Mouse (Mus musculus) inflammation-experienced regulatory T-cells, adult 6 months (primary cell): ENCODE results near the gene Gm20388. TPM values are rescaled to one million over a fixed set of nuclear protein-coding genes. Genes with fewer than 3 reads are reported as not detected.

ENCODE experiments used
- ATAC-seq: one replicate; pipeline ENCODE4 v1.8.0; 2017
- polyA plus RNA-seq, 3 experiments: library from polyadenylated mRNA; unstranded; fragments of 100-300 nt; shearing (Covaris generic); gene quantifications; one replicate each; pipeline ENCODE4 v1.2.1; 2017

The Gm20388 gene
- polyA plus RNA-seq, 3 experiments from 2014 or later = 10.8 to 14.1 (median 11.8) TPM

DNA sequence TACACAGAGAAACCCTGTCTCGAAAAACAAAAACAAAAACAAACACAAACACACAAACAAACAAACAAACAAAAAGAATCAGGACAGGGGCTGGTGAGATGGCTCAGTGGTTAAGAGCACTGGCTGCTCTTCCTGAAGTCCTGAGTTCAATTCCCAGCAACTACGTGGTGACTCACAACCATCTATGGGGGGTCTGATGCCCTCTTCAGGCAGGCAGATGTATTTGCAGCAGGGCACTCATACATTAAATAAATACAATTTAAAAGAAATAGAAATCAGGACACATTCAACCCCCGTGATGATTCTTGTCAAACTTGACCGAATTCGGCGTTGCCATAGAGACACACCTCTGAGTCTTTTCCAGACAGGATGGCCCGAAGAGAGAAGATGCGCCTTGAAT is 296.7 kb downstream of the Gm20388 start:
- ATAC-seq = no peak

DNA sequence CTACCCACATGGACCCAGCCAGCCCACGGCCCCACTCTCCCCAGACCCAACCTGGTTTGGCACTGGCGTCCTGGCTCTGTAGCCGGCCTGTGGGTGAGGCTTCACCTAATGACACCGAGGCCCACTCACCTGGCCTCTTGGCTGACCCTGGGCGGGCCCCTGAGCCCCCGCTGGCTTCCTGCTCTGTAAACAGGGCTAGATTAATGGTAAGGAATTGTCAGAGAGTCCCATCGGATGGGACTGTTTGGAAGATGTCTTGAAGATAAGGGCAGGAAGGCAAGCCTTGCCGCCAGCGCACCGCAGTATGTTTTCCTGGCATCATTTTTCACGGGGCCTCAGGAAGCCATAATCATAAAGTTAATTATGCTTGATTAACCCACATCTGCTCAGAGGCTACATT is 297.5 kb downstream of the Gm20388 start:
- no peak for ATAC-seq

DNA sequence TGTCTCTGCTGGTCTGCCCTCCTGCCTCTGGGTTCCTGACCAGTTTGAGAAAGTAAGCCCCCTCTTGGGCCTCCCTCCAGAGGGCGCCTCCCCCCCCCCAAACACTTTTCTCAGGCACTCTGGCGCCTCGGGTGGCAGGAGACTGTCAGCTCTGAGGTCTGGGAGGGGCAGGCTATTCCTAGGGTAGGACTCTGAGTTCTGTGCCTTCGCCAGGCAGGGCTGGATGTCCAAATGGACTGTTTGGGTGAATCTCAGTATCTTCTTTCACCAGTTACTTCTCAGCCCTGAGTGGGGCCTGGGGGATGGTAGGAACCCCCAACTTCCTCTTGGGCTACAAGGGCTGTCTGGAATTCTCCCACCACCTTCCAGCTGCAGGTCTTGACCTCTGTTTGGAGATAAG is 300.7 kb downstream of the Gm20388 start:
- ATAC-seq = no peak

DNA sequence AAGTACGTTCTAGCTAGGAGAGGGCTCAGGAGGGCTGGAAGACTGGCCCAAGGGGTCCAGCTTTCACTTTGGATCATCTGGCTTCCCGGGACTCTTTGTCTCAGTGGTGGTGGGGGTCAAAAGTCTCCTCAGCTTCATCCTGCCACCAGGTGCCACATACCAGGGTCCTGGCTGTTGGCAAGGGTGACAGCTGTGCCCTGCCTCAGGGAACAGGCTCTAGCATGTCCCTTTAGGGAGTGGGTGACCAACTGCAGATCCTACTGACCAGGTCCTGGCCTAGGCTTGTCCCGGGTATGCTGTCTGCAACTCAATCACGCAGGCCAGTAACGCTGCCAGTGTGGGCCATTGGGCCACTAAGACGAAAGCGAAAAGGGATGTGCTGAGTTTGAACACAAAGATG is 302.0 kb downstream of the Gm20388 start:
- no peak for ATAC-seq

DNA sequence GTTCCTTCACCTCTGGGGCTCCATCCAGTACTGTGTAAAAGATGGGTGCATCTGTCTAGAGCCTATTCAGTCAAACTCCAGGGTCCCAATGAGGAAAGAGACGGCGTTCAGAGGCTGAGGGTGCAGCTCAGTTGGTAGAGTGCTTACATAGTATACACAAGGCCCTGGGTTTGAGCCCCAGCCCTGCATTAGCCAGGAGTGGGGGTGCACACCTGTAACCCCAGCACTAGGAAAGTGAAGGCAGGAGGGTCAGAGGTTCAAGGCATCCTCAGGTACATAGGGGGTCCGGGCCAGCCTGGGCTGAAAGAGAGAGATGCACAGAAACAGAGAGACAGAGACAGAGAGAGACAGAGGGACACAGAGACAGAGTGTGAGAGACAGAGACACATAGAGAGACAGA is 302.6 kb downstream of the Gm20388 start:
- no peak for ATAC-seq

DNA sequence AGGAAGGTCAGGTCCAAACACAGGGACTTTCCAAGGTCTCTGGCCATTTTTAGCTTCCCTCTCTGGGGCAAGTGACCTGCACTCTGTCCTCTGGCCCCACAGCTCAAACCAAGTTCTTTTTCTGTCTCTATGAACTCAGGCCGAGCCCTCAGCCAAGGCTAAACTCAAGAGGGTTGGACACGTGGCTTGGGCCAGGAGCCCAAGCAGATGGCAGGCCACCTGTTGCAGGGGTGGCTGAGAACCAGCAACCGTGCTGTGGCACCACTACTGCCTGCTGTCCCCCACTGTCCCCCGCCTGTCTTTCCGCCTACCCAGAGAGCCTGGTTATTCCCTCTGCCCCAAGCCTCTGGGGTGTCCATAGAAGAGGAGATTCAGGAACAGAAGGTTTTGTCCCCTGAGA is 303.3 kb downstream of the Gm20388 start:
- ATAC-seq = no peak

DNA sequence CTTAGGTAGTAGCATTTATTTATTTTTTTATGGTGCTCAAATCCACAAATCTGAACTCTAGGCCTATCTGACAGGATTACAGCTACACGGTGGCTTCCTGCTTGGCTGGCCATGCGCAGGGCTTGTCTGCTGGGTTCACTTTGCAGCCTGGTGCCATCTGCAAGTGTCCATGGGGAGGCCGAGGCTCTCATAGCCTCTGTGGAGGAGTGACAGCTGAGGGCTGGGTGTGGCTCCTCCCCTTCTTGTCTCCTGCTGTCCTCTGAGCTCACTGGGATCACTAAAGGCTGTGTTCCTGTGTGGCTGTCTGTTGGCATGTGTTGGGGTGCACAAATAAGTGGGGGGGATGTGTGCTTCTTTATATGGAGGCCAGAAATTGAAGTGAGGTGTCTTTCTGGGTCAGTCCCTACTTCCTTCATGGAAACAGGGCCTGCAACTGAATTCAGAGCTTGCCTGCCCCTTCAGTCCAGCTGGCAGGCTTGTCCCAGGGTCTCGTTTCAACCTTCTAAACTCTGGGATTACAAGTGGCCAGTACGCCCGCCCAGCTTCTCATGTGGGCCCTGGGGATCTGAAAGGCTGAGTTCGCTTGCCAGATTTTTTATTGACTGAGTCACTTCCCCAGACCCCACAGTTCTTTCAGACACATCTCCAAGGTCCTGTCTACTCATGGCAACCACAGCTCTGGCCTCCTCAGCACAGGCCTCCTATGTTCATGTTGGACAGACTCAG is 304.9 kb downstream of the Gm20388 start:
- ATAC-seq = no peak

DNA sequence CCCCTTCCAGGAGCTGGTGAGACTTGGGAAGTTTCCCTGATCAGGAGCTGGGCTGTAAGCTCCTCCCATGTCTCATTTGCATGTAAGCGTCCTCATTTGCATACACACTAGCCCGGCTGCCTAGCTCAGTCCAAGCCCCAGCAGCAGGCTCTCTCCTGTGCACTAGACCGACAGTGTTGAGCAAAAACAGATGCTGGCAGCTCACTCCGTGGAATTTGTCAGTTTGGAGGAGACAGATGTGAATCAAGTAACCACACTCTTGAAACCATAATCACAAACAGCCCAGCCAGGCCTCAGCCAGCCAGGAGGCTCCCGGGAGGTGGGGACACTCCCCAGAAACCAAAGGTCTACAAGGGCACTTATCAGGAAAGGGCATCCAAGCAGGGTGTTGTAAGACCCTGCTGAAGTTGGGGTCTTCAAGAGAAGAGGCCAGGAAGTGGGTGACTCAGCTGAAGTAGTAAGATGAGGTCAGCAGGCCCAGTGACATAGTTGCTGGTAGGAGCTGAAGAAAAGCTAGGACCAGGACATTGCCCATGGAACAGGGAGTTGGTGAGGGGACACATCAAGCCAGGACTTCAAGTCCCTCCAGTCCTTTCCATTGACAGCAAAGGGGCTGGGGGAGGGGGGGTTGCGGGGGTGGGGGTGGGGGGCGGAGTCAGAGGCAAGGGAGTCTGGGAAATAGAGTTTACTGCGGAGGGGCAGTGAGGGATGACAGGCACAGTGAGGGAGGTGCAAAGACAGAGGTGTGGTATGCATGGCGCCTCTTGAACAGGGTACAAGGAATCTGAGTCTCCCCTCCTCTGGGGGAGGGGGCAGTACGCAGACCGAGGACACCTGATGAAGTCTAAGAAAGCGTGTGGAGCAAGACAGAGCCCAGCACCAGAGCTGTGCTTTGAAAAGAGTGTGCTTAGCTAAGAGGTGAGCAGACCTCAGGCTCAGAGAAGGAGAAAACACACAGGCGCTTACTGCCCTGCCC is 306.5 kb downstream of the Gm20388 start:
- ATAC-seq = no peak

DNA sequence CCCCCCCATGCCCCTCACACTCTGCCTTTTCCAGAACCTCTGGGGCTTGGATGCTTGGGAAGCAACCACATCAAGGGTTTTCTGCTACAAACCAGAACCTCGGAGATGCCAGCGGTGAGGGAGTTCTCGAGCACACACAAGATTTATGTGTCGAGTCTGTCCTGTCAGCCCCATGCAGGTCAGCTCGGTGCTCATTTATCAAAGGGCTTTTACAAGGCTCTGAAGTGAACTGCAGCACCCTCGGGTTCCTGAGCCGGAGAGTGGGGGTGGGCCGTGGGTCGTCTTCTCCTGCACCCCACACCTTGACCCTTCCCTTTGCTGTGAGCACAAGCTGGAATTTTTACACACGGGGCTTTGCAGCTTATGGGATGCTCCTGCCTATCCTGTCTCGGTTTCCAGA is 311.9 kb downstream of the Gm20388 start:
- ATAC-seq = no peak

DNA sequence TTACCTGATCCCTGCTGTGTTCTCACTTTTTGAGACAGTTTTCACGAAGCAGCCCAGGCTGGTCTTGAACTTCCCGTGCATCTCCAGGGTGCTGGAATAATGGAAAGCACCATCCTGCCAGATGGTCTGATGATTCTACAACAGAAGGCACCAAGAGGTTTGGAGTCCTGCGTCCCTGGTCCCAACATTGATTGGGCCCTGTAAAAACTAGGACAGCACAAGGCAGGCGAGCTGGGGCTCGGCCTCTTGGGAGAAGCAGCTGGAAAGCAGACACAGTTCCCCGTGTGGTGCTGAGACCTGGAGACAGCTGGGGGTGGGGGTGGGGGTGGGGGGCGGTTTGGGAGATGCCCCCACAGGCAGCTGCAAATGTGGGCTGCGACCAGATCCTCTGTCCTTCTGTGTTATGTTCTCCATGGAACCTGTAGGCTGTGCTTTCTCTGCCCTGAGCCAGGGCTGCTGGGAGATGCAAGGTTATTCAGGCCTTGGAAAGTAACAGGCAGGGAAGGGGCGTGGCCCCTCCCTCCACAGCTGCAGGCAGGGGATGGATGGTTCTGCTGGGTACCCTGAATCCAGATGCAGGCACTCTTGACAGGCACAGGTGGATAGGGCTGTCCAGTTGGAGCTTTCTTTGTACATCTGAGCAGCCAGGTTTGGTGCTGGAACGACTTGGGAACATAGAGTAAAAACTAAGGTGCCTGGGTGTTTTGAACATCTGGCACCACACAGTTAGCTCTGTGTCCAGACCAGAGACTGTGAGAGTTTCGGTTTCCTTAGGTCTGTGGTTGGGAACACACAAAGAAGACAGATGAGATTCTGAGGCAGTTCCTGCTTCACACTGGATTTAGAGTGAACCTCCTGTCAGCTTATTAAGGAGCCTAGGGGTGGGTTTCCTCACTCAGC is 314.1 kb downstream of the Gm20388 start:
- ATAC-seq = no peak

DNA sequence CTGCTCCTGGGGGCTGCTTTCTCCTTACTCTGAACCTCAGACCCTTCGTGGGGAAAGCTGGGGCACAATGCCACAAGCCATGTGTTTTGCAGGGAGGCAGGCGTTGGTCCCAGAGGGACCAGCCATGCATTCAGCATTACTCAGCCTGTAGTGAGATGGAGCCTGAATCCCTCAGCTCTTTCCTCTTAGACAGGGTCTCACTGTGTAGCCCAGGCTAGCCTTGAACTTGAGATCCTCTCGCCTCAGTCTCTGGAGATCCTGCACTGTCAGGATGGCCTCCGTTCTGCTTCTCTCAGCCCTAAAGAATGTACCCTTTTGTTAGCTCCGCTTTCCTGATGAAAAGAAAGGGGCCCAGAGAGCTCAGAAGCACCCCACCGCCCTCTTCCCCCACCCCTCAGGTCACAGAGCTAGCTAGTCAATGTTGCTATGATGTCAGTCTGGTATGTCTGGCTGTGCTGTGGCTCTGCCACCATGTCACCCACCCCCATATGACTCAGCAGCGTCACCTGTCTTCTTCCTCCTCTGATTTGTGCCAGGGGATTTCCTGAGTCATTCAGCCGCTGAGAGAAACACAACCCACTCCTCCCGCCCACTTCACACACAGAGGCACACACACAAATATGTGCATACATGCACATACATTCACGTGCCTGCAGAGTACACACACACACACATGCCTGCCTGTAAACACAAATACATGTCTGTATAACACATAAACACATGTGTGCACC is 314.9 kb downstream of the Gm20388 start:
- peak; percentile 80 for ATAC-seq

DNA sequence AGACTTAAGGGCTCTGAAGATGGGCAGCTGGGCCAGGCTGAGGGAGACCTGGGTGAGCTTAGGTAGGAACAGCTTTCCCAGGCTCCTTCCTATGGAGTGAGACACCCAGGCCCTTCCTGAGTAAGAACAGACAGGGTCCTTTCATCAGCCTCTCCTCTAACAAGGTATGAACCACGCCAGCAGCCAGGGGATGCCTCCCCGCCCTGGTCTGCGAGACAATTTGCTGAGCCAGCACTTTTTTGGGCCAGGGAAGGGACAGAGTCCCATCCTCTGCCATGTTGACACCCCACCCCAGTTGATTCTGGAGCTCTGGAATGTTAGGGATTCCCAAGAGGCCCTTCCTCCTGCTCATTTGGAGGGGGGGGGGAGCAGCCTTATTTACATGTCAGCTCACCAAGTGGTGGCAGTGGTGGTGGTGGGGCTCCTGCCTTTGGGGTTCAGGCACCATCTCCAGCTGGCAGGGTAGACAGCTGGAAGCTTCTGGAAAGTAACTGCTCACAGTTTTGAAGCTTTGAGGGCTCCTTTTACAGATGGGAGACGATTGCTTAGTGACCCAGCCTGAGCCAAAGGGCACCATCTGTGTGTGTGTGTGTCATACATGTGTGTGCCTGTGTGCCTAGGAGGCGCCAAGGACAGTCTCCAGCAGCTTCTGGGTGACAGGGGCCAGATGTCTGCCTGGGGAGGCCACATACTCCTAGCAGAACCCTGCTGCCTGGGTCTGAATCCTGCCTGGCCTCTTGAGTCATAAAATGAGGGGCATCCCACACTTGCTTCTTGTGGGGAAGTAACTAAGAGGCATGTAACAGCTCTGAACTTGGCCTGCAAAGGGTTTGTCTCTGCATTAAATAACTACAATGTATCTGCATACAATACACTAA is 316.3 kb downstream of the Gm20388 start:
- ATAC-seq = no peak

DNA sequence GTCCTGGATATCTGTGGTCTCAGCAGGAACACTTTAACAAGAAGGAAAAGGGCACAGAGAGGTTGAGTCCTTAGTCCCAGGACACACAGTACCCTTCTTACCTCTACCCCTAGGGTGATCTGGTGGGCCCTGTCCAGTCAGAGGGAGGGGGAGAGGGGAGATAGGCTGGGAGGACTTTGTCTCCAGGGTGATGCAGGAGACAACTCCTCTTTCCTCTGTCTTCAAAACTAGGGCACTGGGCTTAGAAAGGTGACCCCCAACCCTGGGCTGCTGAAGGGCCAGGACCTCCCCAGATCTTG is 316.9 kb downstream of the Gm20388 start:
- ATAC-seq = no peak

DNA sequence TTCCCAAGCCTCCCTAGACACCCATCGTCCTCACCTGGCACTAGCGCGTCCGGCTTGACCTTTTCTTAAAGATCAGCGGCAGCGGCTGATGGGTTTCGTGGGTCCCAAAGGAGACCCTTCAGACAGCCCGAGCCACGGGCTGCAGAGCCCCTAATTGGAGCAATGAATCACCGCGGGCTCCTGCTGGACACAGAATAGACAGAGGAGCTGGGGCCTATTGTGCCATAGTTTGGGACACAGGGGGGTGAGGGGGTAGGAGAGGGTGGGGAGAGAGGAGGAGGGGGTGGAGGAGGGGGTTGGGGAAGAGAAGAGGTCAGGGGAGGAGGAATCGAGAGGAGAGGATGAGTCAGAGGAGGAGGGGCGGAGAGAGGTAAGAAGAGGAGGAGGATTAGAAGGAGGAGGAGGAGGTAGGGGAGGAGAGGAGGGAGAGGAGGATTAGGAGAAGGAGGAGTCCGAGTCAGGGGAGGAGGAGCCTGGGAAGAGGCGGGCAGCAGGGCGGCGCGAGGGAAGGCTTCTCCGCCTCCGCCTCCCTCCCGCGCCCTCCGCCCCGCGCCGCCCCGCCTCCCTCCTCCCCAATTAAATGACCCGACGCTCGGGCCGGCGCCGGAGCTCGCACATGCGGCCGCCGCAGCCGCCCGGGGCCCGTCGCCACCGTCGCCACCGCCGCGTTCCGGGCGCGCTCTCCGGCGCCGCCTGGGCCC is 317.4 kb downstream of the Gm20388 start, which contains the start of gene Gse1:
Gene Gse1 (plus strand): TSS at position 566 of the 701 bp plus-strand sequence.
- ATAC-seq = no peak

DNA sequence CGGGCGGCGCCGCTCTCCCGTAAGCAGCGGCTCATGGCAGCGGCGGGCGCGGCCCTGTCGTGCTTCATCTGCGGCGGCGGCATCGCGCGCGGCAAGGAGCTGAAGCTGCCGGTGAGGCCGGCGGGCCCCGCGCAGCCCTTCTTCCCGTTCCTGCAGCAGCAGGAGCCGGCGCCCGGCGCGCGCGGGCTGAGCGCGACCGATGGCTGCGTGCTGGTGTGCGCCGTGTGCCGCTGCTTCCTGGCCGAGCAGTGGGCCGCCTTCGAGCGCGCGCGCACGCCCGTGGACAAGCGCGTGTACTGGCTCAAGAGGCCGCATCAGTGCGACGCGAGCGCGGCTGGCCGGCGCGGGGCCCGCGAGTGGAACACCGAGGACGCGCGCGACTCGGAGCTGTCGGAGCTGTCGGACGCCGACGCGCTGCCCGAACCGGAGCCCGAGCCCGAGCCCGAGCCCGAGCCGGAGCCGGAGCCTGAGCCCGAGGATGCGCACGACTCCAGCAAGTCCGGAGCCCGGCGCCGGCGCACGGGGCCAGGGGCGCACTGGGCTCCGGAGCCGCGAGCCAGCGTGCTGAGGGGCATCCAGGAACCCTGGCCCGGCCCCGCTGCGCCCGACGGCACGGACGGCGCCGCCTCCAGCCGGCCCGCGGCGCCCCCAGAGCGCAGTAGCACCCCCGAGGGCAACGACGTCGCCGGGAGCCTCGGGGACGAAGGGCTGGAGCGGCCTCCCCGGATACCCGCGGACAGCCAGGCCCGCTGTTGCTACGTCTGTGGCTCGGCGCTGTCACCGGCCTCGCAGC is 318.3 kb downstream of the Gm20388 start:
- no peak for ATAC-seq

DNA sequence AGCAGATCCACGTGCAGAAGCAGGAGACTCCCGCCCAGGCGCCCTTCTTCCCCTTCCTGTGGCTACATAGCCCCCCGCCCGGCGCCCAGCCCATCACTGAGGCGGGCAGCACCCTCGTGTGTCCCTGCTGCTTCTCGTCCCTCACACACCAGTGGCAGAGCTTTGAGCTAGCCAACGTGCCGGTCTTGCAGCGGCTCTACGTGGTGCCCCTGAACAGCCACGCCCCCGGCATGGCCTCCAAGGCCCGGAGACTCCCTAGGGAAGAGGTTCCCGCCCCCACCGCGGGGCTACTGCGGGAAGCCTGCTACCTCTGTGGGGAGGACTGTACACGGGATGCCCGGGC is 318.9 kb downstream of the Gm20388 start:
- no peak for ATAC-seq

DNA sequence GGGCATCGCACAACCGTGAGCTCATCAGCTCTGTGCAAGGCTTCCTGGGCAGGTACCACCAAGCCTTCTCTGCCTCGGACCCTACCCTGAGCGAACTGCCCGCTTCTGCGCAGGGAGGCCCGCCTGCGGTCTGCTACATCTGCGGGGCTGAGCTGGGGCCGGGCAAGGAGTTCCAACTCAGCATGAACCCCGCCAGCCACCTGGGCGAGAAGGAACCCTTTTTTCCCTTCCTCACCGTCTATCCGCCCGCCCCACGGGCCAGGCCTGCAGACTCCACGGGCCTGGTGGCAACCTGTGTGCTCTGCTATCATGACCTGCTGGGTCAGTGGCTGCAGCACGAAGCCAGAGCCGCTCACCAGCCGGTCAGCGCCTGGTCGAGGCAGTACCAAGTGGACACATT is 319.4 kb downstream of the Gm20388 start:
- ATAC-seq = no peak

DNA sequence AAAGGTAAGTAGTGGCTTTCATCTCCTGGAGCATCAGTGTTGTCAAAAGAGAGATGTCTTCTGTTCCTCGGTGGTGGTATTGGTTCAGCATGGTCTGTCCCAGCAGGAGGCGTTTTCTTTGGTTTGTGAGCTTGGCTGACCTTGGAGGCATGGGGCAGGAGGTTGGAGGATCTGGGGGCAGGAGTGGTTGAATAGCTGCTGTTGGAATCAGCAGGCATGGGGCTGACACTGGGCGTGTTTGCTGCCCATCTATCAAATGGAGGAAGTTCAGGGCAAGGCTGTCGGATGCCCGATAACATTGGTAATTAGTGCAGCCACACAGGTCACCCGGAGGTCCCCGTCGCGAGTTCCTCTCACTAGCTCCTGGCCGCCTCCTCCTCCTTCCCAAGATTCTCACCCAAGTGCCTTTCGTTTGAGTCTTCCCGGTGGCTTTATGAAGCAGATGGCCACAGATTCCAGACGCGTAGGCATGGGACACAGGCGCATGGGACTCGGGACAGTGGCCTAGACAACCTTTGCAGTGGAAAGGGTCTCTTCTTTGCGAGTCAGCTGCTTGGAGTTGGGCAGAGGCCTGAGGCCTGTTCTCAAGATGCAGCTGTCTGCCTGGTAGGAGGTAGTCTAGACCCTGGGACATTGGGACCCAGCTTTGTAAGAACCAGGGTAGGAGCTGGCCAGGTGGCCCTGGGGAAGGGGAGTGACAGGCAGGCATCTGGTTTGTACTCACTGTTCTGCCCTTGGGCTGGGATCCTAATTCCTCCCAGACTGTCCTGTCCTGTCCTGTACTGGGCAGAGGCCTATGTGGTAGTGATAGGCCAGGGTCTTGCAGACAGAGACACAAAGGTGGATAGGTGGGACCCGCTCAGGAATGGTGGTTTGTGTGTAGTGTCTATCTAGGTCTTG is 320.3 kb downstream of the Gm20388 start:
- no peak for ATAC-seq

DNA sequence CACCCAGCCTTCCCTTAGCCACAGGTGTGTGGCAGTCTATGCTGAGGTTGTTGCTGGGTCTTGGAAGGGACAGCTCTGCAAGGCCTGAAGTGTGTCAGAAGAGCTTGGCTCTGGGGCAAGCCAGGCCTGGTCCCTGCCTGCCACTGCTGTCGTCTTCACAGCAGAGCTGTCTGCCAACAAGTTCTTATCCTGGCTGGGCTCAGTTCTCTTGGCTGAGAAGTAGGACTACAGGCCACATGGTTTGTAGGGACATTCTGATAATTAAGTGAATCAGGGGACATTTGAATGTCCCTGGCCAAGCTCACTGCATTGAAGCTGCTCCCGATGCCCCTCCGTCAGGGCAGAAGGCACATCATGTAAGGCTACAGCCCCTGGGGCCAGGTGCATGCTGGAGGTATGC is 321.2 kb downstream of the Gm20388 start:
- ATAC-seq = no peak
